Mouse (Mus musculus): ENCODE results near the gene Krtap1-3. TPM values are rescaled to one million over a fixed set of nuclear protein-coding genes. Genes with fewer than 3 reads are reported as not detected.
"Not testable (repeated sequence)": the region's sequence is repeated elsewhere in the genome, so short reads cannot be mapped to it uniquely, and the experiment has no call there.

Gene Krtap1-3
- polyA plus RNA-seq (2012; rRNA removed) = not detected in 2 replicates

- H3K4me1 ChIP-seq (ENCODE audit: control insufficient read depth, insufficient read depth, low read length) = no peaks in the 10 kb centered on the region
- 76% methylated on average over 6 of the region's 6 CpGs for WGBS
- TF ChIP-seq POLR2A (IDR thresholded peaks at IDR 0.05; ENCODE audit: borderline replicate concordance, extremely low read depth, low read depth, low read length) = no peak
- no peak within 1 kb of the TSS for H3K4me3 ChIP-seq (replicated peaks; ENCODE audit: extremely low read depth, low read depth, low read length)
- no peak for DNase-seq
Measured at GRCm38 (mm10) chr11:99590981-99591380, at the start of gene Krtap1-3. TSS of gene Krtap1-3 (minus strand) at chr11:99591339.

- H3K4me3 ChIP-seq (replicated peaks; ENCODE audit: extremely low read depth, low read depth, low read length) = no peak overlapping the region
- DNase-seq = no peak
- TF ChIP-seq CTCF (IDR thresholded peaks at IDR 0.05; ENCODE audit: insufficient read depth, low read length) (no peak), POLR2A (IDR thresholded peaks at IDR 0.05; ENCODE audit: borderline replicate concordance, extremely low read depth, low read depth, low read length) (no peak)
- 19% methylated on average over 1 of the region's 1 CpGs for WGBS
- no peaks in the 10 kb centered on the region for H3K4me1 ChIP-seq (ENCODE audit: control insufficient read depth, insufficient read depth, low read length)
Measured at GRCm38 (mm10) chr11:99640926-99641325, 49.8 kb upstream of the Krtap1-3 start.

DNA sequence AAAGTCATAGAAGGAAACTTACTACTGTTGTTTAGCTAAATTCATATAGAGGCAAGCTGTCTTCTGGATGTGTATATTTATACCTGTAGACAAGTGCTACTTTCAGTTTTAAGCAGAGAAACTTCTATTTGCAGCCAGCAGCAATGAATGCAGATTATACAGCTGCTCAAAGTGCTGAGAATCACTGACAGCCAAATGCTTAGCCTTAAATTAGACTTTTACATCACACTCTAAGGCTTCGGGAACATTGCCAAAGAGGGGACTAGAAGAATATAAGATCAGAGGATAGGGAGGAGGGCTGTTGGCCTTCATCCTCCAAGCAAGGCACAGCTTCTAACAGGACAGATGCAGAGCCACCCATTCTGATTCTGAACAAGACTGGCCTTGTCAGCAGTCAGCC lies 45.9 kb upstream of the Krtap1-3 start:
- H3K4me3 ChIP-seq (replicated peaks; ENCODE audit: extremely low read depth, low read depth, low read length) = no peak overlapping the region
- no peaks in the 10 kb centered on the region for H3K4me1 ChIP-seq (ENCODE audit: control insufficient read depth, insufficient read depth, low read length)
- WGBS = 57% methylated on average over 1 of the region's 1 CpGs
- DNase-seq = no peak
- TF ChIP-seq CTCF (IDR thresholded peaks at IDR 0.05; ENCODE audit: insufficient read depth, low read length) (no peak), POLR2A (IDR thresholded peaks at IDR 0.05; ENCODE audit: borderline replicate concordance, extremely low read depth, low read depth, low read length) (no peak)

- Histone ChIP-seq H3K4me1 (ENCODE audit: control insufficient read depth, insufficient read depth, low read length) (no peaks in the 10 kb centered on the region), H3K4me3 (replicated peaks; ENCODE audit: extremely low read depth, low read depth, low read length) (no peak within 1 kb of the TSS)
- TF ChIP-seq CTCF (IDR thresholded peaks at IDR 0.05; ENCODE audit: insufficient read depth, low read length) (no peak), POLR2A (IDR thresholded peaks at IDR 0.05; ENCODE audit: borderline replicate concordance, extremely low read depth, low read depth, low read length) (no peak)
- WGBS = 38% methylated on average over 8 of the region's 8 CpGs
- no peak for DNase-seq
Measured at GRCm38 (mm10) chr11:99634653-99635134, 43.6 kb upstream of the Krtap1-3 start, which contains the start of gene Krtap4-2. TSS of gene Krtap4-2 (minus strand) at chr11:99635084.

DNA sequence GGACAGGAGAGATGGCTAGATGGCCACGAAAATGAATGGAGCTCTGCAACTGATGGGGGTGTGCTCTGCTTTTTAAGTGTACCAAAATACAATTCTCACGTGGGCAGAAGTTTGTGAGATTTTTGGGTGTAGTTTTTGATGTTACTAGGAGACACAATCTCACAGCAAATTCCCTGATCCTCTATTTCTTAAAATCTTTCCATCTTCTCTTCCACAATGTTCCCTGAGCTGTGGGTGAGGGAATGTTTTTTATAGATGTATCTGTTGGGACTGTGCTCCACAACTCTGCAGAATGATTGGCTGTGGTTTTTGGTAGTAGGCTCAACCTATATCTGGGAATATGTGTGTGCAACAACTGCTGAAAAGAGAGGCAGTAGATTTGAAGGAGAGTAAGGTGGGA lies 42.2 kb upstream of the Krtap1-3 start:
- 63% methylated on average over 2 of the region's 2 CpGs for WGBS
- Histone ChIP-seq H3K4me1 (ENCODE audit: control insufficient read depth, insufficient read depth, low read length) (no peaks in the 10 kb centered on the region), H3K4me3 (replicated peaks; ENCODE audit: extremely low read depth, low read depth, low read length) (no peak overlapping the region)
- DNase-seq = no peak
- no peak for TF ChIP-seq CTCF (IDR thresholded peaks at IDR 0.05; ENCODE audit: insufficient read depth, low read length)
- TF ChIP-seq POLR2A (IDR thresholded peaks at IDR 0.05; ENCODE audit: borderline replicate concordance, extremely low read depth, low read depth, low read length) = no peak

DNA sequence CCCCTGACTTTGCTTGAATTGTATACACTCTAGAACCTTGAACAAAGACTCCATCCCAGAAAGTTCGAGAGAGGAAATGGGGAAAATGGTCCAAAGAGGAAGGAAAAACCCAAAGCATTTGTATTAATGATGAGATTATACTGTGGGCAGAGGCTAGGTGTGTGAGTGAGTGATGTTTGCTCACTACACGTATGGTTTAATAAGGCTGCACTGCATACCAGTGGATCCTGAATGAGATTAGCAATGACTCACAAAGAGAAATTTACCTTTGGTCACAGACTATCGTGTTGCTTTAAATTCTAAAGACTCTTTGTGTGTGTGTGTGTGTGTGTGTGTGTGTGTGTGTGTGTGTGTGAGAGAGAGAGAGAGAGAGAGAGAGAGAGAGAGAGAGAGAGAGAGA lies 39.8 kb upstream of the Krtap1-3 start:
- no peak for TF ChIP-seq CTCF (IDR thresholded peaks at IDR 0.05; ENCODE audit: insufficient read depth, low read length)
- no peak for TF ChIP-seq POLR2A (IDR thresholded peaks at IDR 0.05; ENCODE audit: borderline replicate concordance, extremely low read depth, low read depth, low read length)
- WGBS = 42% methylated on average over 3 of the region's 3 CpGs
- Histone ChIP-seq H3K4me3 (replicated peaks; ENCODE audit: extremely low read depth, low read depth, low read length) (no peak overlapping the region), H3K4me1 (ENCODE audit: control insufficient read depth, insufficient read depth, low read length) (no peaks in the 10 kb centered on the region)
- DNase-seq = no peak

- TF ChIP-seq POLR2A (IDR thresholded peaks at IDR 0.05; ENCODE audit: borderline replicate concordance, extremely low read depth, low read depth, low read length) (no peak), CTCF (IDR thresholded peaks at IDR 0.05; ENCODE audit: insufficient read depth, low read length) (no peak)
- 82% methylated on average over 4 of the region's 4 CpGs for WGBS
- DNase-seq = no peak
- Histone ChIP-seq H3K4me1 (ENCODE audit: control insufficient read depth, insufficient read depth, low read length) (no peaks in the 10 kb centered on the region), H3K4me3 (replicated peaks; ENCODE audit: extremely low read depth, low read depth, low read length) (no peak within 1 kb of the TSS)
Measured at GRCm38 (mm10) chr11:99628138-99628537, 37.0 kb upstream of the Krtap1-3 start, which contains the start of gene Krtap4-1. TSS of gene Krtap4-1 (minus strand) at chr11:99628238.

DNA sequence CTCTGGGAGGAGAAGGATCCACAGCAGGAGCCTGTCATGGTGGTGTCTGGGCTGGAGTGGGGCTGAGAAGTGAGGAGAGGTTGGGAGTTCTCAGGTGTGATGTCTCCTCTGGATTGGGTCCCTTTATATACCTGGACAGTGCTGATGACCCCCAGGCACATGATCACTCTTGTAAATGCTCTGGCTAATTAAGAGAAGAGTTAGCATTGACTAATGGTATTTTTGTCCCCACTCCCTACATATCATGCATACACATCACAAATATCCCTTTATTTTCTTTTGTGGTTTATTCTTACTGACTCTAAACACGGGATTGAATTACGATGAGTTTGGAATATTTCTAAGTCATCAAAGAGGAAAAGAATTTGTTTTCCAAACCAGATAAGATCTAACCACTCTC lies 29.2 kb upstream of the Krtap1-3 start, which contains the start of gene Gm11562:
Gene Gm11562 (minus strand): TSS at position 101 of the 400 bp plus-strand sequence.
- TF ChIP-seq POLR2A (IDR thresholded peaks at IDR 0.05; ENCODE audit: borderline replicate concordance, extremely low read depth, low read depth, low read length) = no peak
- no peak for TF ChIP-seq CTCF (IDR thresholded peaks at IDR 0.05; ENCODE audit: insufficient read depth, low read length)
- Histone ChIP-seq H3K4me1 (ENCODE audit: control insufficient read depth, insufficient read depth, low read length) (no peaks in the 10 kb centered on the region), H3K4me3 (replicated peaks; ENCODE audit: extremely low read depth, low read depth, low read length) (no peak within 1 kb of the TSS)
- no peak for DNase-seq
- WGBS = 74% methylated on average over 2 of the region's 2 CpGs

- 58% methylated on average over 3 of the region's 3 CpGs for WGBS
- no peak for DNase-seq
- TF ChIP-seq POLR2A (IDR thresholded peaks at IDR 0.05; ENCODE audit: borderline replicate concordance, extremely low read depth, low read depth, low read length) = no peak
Measured at GRCm38 (mm10) chr11:99614796-99615363, 23.7 kb upstream of the Krtap1-3 start, which contains the start of gene Krtap2-4. TSS of gene Krtap2-4 (minus strand) at chr11:99614846.

GRCm38 (mm10) chr11:99610089-99610488 lies 18.9 kb upstream of the Krtap1-3 start, which contains the start of gene Gm11937:
TSS of gene Gm11937 (minus strand) at chr11:99610189.
- DNase-seq; H3K4me3 ChIP-seq (replicated peaks; ENCODE audit: extremely low read depth, low read depth, low read length); H3K4me1 ChIP-seq (ENCODE audit: control insufficient read depth, insufficient read depth, low read length): not testable (repeated sequence)
- 41% methylated on average over 2 of the region's 2 CpGs for WGBS

More at GRCm38 (mm10) chr11:99614796-99615363, 23.7 kb upstream of the Krtap1-3 start, which contains the start of gene Krtap2-4:
- Histone ChIP-seq H3K4me1 (ENCODE audit: control insufficient read depth, insufficient read depth, low read length) (no peaks in the 10 kb centered on the region), H3K4me3 (replicated peaks; ENCODE audit: extremely low read depth, low read depth, low read length) (no peak within 1 kb of the TSS)

Measured in lung, adult 2 months (tissue).